Mouse (Mus musculus): ENCODE results near the gene Vegfc. TPM values are rescaled to one million over a fixed set of nuclear protein-coding genes. Genes with fewer than 3 reads are reported as not detected.

Gene Vegfc
- polyA plus RNA-seq, 1 experiment from 2014 or later = 8.1 TPM

DNA sequence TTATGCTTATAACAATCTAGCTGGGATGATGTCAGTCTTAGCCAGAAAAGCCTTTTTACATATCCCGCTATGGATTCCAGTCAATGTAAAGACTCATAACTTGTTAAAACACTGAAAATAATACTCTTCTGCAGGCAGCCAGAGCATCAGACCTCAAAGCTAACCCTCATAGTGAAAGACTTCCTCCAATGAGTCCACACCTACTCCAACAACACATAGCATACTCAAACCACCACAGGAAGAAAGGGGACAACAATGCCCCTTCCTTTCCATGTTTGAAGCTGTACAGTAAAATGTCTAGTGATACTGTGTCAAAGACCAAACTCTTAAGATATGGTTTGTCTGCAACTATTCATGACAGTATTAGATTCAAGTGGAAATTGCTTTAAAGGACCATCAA lies 153.2 kb downstream of the Vegfc start:
- no peak for DNase-seq (ENCODE audit: low spot score)

GRCm38 (mm10) chr8:54233316-54233715 lies 155.9 kb downstream of the Vegfc start:
- WGBS = 93% methylated on average over 6 of the region's 6 CpGs
- Histone ChIP-seq H3K4me1 (no peaks in the 10 kb centered on the region), H3K27me3 (replicated peaks; ENCODE audit: low read depth, poor library complexity, severe bottlenecking) (no peaks in the 10 kb centered on the region), H3K27ac (replicated peaks) (no peak overlapping the region), H3K36me3 (replicated peaks) (no peaks in the 10 kb centered on the region), H3K4me3 (no peak overlapping the region), H3K9me3 (no peaks in the 10 kb centered on the region)
- no peak for DNase-seq (ENCODE audit: low spot score)

More for the DNA sequence above, 153.2 kb downstream of the Vegfc start:
- no peak overlapping the region for H3K27ac ChIP-seq (replicated peaks)
- 94% methylated on average over 1 of the region's 1 CpGs for WGBS
- no peak overlapping the region for H3K4me3 ChIP-seq
- H3K36me3 ChIP-seq (replicated peaks) = no peaks in the 10 kb centered on the region
- H3K4me1 ChIP-seq = no peaks in the 10 kb centered on the region
- no peaks in the 10 kb centered on the region for H3K27me3 ChIP-seq (replicated peaks; ENCODE audit: low read depth, poor library complexity, severe bottlenecking)
- no peaks in the 10 kb centered on the region for H3K9me3 ChIP-seq
